Mouse (Mus musculus) adrenal gland, postnatal 14 days (tissue): ENCODE data around the gene Wfdc6b. TPM values are rescaled to one million over a fixed set of nuclear protein-coding genes. Genes with fewer than 3 reads are reported as not detected.

ENCODE experiments used
- total RNA-seq: library from RNA; stranded (reverse); gene quantifications from 2 replicates; pipeline ENCODE4 v1.2.3, GENCODE M21; 2021

The Wfdc6b gene
- total RNA-seq, 1 experiment from 2014 or later, result not detected

Other genes with a start within 250 kb of the Wfdc6b start
- 9.2 and 9.3 TPM in 2 replicates for gene Slpi, start 224.4 kb upstream of the Wfdc6b start, total RNA-seq
- gene Rbpjl, start 210.4 kb upstream of the Wfdc6b start, total RNA-seq, result not detected in 2 replicates
- 1.7 and 2.3 TPM in 2 replicates for gene Matn4, start 208.4 kb upstream of the Wfdc6b start, total RNA-seq
- gene Sdc4, start 169.6 kb upstream of the Wfdc6b start, total RNA-seq, result 153 and 208 TPM in 2 replicates
- gene Sys1, start 156.6 kb upstream of the Wfdc6b start, total RNA-seq, result 31.2 and 34.2 TPM in 2 replicates
- 0.82 and 5.9 TPM in 2 replicates for gene Gm20458, start 152.6 kb upstream of the Wfdc6b start, total RNA-seq
- not detected in 2 replicates for gene Trp53tg5, start 139.8 kb upstream of the Wfdc6b start, total RNA-seq
- gene Dbndd2, start 127.4 kb upstream of the Wfdc6b start, total RNA-seq, result 10.0 and 13.8 TPM in 2 replicates
- gene Pigt, start 116.0 kb upstream of the Wfdc6b start, total RNA-seq, result 85.2 and 89.0 TPM in 2 replicates
- gene Wfdc2, start 51.1 kb upstream of the Wfdc6b start, total RNA-seq, result 2.1 TPM in 1 of 2 replicates, not detected in the other
- not detected in 2 replicates for gene Spint3, start 40.1 kb upstream of the Wfdc6b start, total RNA-seq
- 0.49 and 1.2 TPM in 2 replicates for gene Wfdc6a, start 28.1 kb upstream of the Wfdc6b start, total RNA-seq
- not detected in 2 replicates for gene Eppin, start 19.9 kb upstream of the Wfdc6b start, total RNA-seq
- gene Wfdc8, start 104 bp downstream of the Wfdc6b start, total RNA-seq, result 0.23 TPM in 1 of 2 replicates, not detected in the other
- not detected in 2 replicates for gene Wfdc16, start 25.3 kb downstream of the Wfdc6b start, total RNA-seq
- gene Wfdc10, start 42.5 kb downstream of the Wfdc6b start, total RNA-seq, result not detected in 2 replicates
- not detected in 2 replicates for gene Wfdc9, start 43.1 kb downstream of the Wfdc6b start, total RNA-seq
- gene Wfdc11, start 60.6 kb downstream of the Wfdc6b start, total RNA-seq, result not detected in 2 replicates
- not detected in 2 replicates for gene Wfdc13, start 71.6 kb downstream of the Wfdc6b start, total RNA-seq
- not detected in 2 replicates for gene Spint4, start 85.0 kb downstream of the Wfdc6b start, total RNA-seq
- gene Spint5, start 101.8 kb downstream of the Wfdc6b start, total RNA-seq, result not detected in 2 replicates
- gene Wfdc3, start 132.4 kb downstream of the Wfdc6b start, total RNA-seq, result 0.59 TPM in 1 of 2 replicates, not detected in the other
- 39.6 and 47.3 TPM in 2 replicates for gene Dnttip1, start 132.5 kb downstream of the Wfdc6b start, total RNA-seq
- 32.1 and 36.0 TPM in 2 replicates for gene Ube2c, start 156.4 kb downstream of the Wfdc6b start, total RNA-seq
- 1.0 TPM in 1 of 2 replicates, not detected in the other for gene Tnnc2, start 166.4 kb downstream of the Wfdc6b start, total RNA-seq
- gene Snx21, start 172.3 kb downstream of the Wfdc6b start, total RNA-seq, result 35.7 and 46.2 TPM in 2 replicates
- 25.7 and 28.9 TPM in 2 replicates for gene Acot8, start 191.4 kb downstream of the Wfdc6b start, total RNA-seq
- gene Zswim3, start 191.6 kb downstream of the Wfdc6b start, total RNA-seq, result 4.9 and 5.1 TPM in 2 replicates
- 7.0 and 8.9 TPM in 2 replicates for gene Zswim1, start 209.2 kb downstream of the Wfdc6b start, total RNA-seq
- gene Spata25, start 215.0 kb downstream of the Wfdc6b start, total RNA-seq, result not detected in 2 replicates
- 104 and 116 TPM in 2 replicates for gene Ctsa, start 219.4 kb downstream of the Wfdc6b start, total RNA-seq
- gene Neurl2, start 219.9 kb downstream of the Wfdc6b start, total RNA-seq, result 2.4 and 3.5 TPM in 2 replicates
- gene Pltp, start 244.2 kb downstream of the Wfdc6b start, total RNA-seq, result 35.4 and 36.2 TPM in 2 replicates